Mouse (Mus musculus): ENCODE measurements around the gene Snrpb2. TPM values are rescaled to one million over a fixed set of nuclear protein-coding genes. Genes with fewer than 3 reads are reported as not detected.

Snrpb2 gene
- polyA plus RNA-seq (2014; fragmentation: Nextera tagmentation; extraction: Ambion mirVana), result 128 and 132 TPM in 2 replicates

DNA sequence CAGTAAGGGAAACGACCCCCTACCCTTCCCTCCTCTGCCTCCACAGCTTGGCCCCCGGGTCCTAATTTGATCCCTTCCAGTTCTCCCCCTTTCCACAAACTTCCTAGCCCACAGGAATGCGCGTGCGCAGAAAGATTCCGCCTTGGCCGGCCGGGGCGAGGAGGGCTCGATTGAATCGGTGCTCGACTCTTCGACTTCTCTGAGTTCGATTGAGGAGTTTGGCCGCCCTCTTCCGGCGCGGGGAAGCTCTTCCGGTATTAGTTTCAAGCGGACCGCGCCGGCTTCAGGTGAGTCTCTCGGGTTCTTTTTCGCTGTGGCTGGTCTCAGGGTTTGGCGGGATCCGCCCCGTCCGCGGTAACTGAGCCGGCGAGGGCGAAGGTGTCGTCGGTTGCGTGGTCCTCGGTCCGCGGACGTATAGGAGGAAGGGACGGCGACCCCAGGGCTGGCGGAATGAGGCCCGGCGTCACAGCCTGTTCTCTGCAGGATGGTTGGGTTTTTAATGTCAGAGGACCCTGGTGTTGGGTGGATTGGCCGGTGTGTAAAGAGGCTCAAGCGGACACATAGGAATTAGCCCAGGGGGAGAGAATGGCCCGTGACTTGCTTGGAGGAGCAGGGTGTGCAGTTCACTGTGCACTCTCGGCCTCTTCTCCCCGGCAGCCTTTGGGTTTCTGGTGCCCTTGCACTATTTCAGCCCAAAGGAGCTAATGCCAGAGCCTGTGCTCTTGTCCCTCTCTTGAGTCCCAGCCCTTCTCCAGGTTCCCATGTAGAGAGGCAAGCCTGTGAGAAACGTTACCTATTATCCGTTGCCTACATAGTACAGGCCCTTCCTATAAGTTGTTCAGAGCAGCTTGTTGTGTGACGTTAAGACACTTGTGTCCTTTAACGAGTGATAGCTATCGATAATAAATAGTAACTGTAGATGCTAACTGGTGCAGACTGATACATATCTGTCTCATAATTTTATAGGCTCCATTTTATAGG, at the start of gene Snrpb2:
Snrpb2 (plus strand) TSS at position 228 of the 981 bp plus-strand sequence.
- H3K27ac ChIP-seq (ENCODE audit: low read depth, low read length), result no peak within 1 kb of the TSS
- 1% methylated on average over 52 of the region's 55 CpGs for WGBS
- peak within 1 kb of the TSS; percentile 84 for H3K4me3 ChIP-seq (ENCODE audit: low read depth, low read length)

DNA sequence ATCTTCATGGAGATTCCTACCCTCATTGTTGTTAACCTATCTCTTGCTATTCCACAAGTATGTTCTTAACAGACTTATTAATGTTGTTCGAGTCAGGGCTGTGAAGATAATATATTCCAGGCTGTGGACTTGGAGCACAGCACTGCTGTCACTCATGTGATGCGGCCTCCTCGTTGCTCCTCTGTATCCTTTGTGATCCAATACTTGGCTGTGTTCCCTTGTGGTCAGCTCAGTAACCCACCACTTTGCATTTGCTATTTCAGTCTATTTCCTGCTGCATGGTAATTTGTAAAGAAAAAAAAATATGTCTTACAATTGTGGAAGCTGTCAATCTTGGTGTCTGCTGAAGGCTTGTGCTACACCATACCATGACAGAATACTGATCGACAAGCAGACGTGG, 49.8 kb upstream of the Snrpb2 start:
- H3K9ac ChIP-seq (ENCODE audit: low read length), result no peak overlapping the region
- ATAC-seq (ENCODE audit: insufficient read depth, low FRiP score, low TSS enrichment), result no peak
- DNase-seq (ENCODE audit: low spot score), result no peak
- H3K4me3 ChIP-seq (ENCODE audit: low read depth, low read length), result no peak overlapping the region
- no peaks in the 10 kb centered on the region for H3K27me3 ChIP-seq (ENCODE audit: control insufficient read depth, insufficient read depth, low read length)
- H3K27ac ChIP-seq (ENCODE audit: low read depth, low read length), result no peak overlapping the region
- no peaks in the 10 kb centered on the region for H3K4me1 ChIP-seq (ENCODE audit: control insufficient read depth, insufficient read depth, low read length)
- no peaks in the 10 kb centered on the region for H3K36me3 ChIP-seq (ENCODE audit: control insufficient read depth, insufficient read depth, low read length)
- no peak overlapping the region for H3K4me2 ChIP-seq (ENCODE audit: low read depth)
- no peaks in the 10 kb centered on the region for H3K9me3 ChIP-seq (ENCODE audit: control insufficient read depth, low read length)
- 89% methylated on average over 5 of the region's 5 CpGs for WGBS

More for the DNA sequence above, at the start of gene Snrpb2:
- H3K36me3 ChIP-seq (ENCODE audit: control insufficient read depth, insufficient read depth, low read length), result no peaks in the 10 kb centered on the region; the same call in 1 of the 2 replicates
- ATAC-seq (ENCODE audit: insufficient read depth, low FRiP score, low TSS enrichment) (peak; percentile 86), DNase-seq (ENCODE audit: low spot score) (peak; percentile 93)
- peak within 1 kb of the TSS; percentile 68 for H3K4me2 ChIP-seq (ENCODE audit: low read depth)
- H3K9ac ChIP-seq (ENCODE audit: low read length), result peak within 1 kb of the TSS; percentile 84
- H3K9me3 ChIP-seq (ENCODE audit: control insufficient read depth, low read length), result no peaks in the 10 kb centered on the region
- 0 out of 2 replicates have a peak, but pooled peaks cover 4% of the 10 kb centered on the region for H3K4me1 ChIP-seq (ENCODE audit: control insufficient read depth, insufficient read depth, low read length)
- no peaks in the 10 kb centered on the region for H3K27me3 ChIP-seq (ENCODE audit: control insufficient read depth, insufficient read depth, low read length)

DNA sequence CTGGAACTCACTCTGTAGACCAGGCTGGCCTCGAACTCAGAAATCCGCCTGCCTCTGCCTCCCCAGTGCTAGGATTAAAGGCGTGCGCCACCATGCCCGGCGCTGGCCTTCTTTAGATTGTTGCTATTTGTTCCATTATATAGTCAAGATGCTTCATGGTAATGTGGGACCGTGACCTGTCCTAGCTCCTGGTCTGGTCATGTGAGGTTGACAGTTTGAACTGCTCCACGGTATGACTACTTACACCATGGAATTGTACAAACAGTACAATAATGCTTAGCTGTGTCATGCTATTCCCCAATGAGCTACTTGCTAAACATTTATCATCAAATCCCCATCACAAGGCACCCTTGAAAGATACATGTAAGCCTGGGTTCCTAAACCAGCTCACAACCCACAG, 44.8 kb upstream of the Snrpb2 start:
- DNase-seq (ENCODE audit: low spot score) (no peak), ATAC-seq (ENCODE audit: insufficient read depth, low FRiP score, low TSS enrichment) (peak; percentile 33; the same call in 1 of the 2 replicates)
- H3K9me3 ChIP-seq (ENCODE audit: control insufficient read depth, low read length), result no peaks in the 10 kb centered on the region
- H3K4me3 ChIP-seq (ENCODE audit: low read depth, low read length), result no peak overlapping the region
- no peak overlapping the region for H3K9ac ChIP-seq (ENCODE audit: low read length)
- H3K36me3 ChIP-seq (ENCODE audit: control insufficient read depth, insufficient read depth, low read length), result no peaks in the 10 kb centered on the region
- 91% methylated on average over 8 of the region's 8 CpGs for WGBS
- peaks cover 11% of the 10 kb centered on the region for H3K4me1 ChIP-seq (ENCODE audit: control insufficient read depth, insufficient read depth, low read length)
- no peak overlapping the region; the same call in 1 of the 2 replicates for H3K27ac ChIP-seq (ENCODE audit: low read depth, low read length)
- H3K4me2 ChIP-seq (ENCODE audit: low read depth), result no peak overlapping the region
- no peaks in the 10 kb centered on the region for H3K27me3 ChIP-seq (ENCODE audit: control insufficient read depth, insufficient read depth, low read length)

DNA sequence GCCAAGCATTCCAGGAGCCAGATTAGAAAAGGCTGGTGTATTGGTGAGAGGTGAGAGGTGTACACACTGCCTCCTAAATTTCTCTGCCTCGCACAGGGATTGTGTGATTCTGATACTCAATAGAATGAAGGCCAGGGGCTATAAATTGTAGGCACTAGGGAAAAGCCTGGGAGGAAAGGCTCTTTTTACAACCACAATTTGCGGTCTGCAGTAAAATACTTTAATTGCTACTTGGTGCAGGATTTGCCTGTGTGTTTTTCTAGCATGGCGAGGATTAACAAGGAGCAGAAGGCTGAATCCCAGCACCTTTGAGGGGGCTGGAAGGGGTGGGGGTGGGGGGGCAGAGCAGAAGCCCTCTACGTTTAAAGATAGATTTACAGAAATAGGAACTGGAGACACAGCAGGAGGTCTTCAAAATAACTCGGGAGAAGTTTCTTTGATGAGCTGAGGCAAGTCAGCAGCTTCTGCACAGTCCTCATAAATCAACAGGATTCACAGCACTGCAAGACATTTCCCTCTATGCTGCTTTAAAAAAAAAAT, 44.2 kb upstream of the Snrpb2 start:
- H3K27ac ChIP-seq (ENCODE audit: low read depth, low read length), result no peak overlapping the region; the same call in 1 of the 2 replicates
- 8% methylated on average over 5 of the region's 5 CpGs for WGBS
- DNase-seq (ENCODE audit: low spot score), result no peak
- H3K4me1 ChIP-seq (ENCODE audit: control insufficient read depth, insufficient read depth, low read length), result peaks cover 11% of the 10 kb centered on the region
- no peaks in the 10 kb centered on the region for H3K27me3 ChIP-seq (ENCODE audit: control insufficient read depth, insufficient read depth, low read length)
- H3K4me2 ChIP-seq (ENCODE audit: low read depth), result no peak overlapping the region
- H3K9ac ChIP-seq (ENCODE audit: low read length), result no peak overlapping the region
- H3K9me3 ChIP-seq (ENCODE audit: control insufficient read depth, low read length), result no peaks in the 10 kb centered on the region
- H3K36me3 ChIP-seq (ENCODE audit: control insufficient read depth, insufficient read depth, low read length), result no peaks in the 10 kb centered on the region
- H3K4me3 ChIP-seq (ENCODE audit: low read depth, low read length), result no peak overlapping the region
- peak; percentile 49 for ATAC-seq (ENCODE audit: insufficient read depth, low FRiP score, low TSS enrichment)

DNA sequence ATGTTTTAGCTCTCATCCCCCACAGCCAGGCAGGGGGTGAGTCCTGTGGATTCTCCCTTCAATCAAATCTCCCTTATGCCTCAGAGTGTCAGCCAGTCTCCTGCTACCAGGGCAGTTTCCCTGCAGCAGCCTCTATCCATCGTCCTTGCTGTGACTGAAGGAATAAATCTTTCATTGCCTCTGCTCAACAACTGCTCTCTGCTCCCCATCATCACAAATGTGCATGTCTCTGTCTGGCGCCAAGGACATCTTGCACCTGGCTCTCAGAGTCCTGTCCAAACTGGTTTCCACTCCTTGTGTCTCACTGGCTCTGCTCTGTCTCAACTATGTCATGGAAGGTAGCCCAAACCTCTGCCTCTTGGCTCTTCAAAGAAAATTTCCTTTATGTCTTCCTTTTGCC, 43.1 kb upstream of the Snrpb2 start:
- ATAC-seq (ENCODE audit: insufficient read depth, low FRiP score, low TSS enrichment), result no peak; the same call in 1 of the 2 replicates
- no peak overlapping the region for H3K4me2 ChIP-seq (ENCODE audit: low read depth)
- no peak overlapping the region for H3K9ac ChIP-seq (ENCODE audit: low read length)
- H3K4me1 ChIP-seq (ENCODE audit: control insufficient read depth, insufficient read depth, low read length), result peaks cover 11% of the 10 kb centered on the region
- WGBS, result 22% methylated on average over 2 of the region's 2 CpGs
- H3K27me3 ChIP-seq (ENCODE audit: control insufficient read depth, insufficient read depth, low read length), result no peaks in the 10 kb centered on the region
- H3K4me3 ChIP-seq (ENCODE audit: low read depth, low read length), result no peak overlapping the region
- no peaks in the 10 kb centered on the region for H3K9me3 ChIP-seq (ENCODE audit: control insufficient read depth, low read length)
- H3K27ac ChIP-seq (ENCODE audit: low read depth, low read length), result no peak overlapping the region
- no peaks in the 10 kb centered on the region for H3K36me3 ChIP-seq (ENCODE audit: control insufficient read depth, insufficient read depth, low read length)
- DNase-seq (ENCODE audit: low spot score), result peak; percentile 14

DNA sequence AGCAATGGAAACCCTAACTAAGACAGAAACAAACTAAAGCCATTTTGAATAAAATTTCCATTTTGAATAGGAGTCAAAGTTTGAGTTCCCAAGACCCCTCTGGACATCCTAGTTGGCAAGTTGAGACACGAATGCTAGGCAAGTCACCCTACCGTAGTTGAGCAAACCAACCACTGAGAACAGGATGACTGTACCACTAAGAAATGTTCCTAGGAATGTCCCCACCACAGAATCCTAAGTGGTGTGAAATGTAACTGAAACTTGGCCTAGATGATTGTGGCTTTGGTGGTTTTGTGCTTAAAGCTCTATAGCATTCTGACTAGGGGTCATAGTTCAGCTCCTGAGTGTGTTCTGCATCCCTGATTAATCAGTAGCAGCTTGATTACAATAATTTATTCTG, 39.5 kb upstream of the Snrpb2 start:
- WGBS, result 93% methylated on average over 2 of the region's 2 CpGs
- H3K27me3 ChIP-seq (ENCODE audit: control insufficient read depth, insufficient read depth, low read length), result no peaks in the 10 kb centered on the region
- no peak overlapping the region for H3K27ac ChIP-seq (ENCODE audit: low read depth, low read length)
- H3K4me1 ChIP-seq (ENCODE audit: control insufficient read depth, insufficient read depth, low read length), result peaks cover 11% of the 10 kb centered on the region
- H3K9me3 ChIP-seq (ENCODE audit: control insufficient read depth, low read length), result no peaks in the 10 kb centered on the region
- no peak for DNase-seq (ENCODE audit: low spot score)
- ATAC-seq (ENCODE audit: insufficient read depth, low FRiP score, low TSS enrichment), result no peak
- no peaks in the 10 kb centered on the region for H3K36me3 ChIP-seq (ENCODE audit: control insufficient read depth, insufficient read depth, low read length)
- no peak overlapping the region for H3K4me2 ChIP-seq (ENCODE audit: low read depth)
- H3K4me3 ChIP-seq (ENCODE audit: low read depth, low read length), result no peak overlapping the region
- no peak overlapping the region for H3K9ac ChIP-seq (ENCODE audit: low read length)

DNA sequence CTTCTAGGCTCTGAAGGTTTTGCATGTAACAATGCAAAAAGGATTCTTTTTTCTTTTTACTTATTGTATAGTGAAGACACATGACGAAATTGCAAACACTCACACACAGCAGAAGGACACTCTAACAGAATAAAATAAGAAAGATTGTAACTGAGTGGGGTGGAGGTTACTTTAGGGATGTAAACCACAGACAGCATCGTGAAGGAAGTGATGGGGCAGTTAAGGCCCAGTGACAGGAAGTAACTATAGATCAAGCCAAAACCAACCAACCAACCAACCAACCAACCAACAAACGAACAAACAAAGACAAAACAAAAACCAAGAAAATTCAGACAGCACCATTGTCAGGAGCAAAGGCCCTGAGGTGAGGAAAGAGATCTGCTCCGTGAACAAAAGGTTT, 38.6 kb upstream of the Snrpb2 start:
- no peak overlapping the region for H3K9ac ChIP-seq (ENCODE audit: low read length)
- no peak overlapping the region for H3K27ac ChIP-seq (ENCODE audit: low read depth, low read length)
- H3K4me2 ChIP-seq (ENCODE audit: low read depth), result no peak overlapping the region
- DNase-seq (ENCODE audit: low spot score) (no peak), ATAC-seq (ENCODE audit: insufficient read depth, low FRiP score, low TSS enrichment) (no peak)
- no peaks in the 10 kb centered on the region for H3K36me3 ChIP-seq (ENCODE audit: control insufficient read depth, insufficient read depth, low read length)
- no peak overlapping the region for H3K4me3 ChIP-seq (ENCODE audit: low read depth, low read length)
- H3K9me3 ChIP-seq (ENCODE audit: control insufficient read depth, low read length), result no peaks in the 10 kb centered on the region
- H3K4me1 ChIP-seq (ENCODE audit: control insufficient read depth, insufficient read depth, low read length), result peaks cover 7% of the 10 kb centered on the region; the same call in 1 of the 2 replicates
- 87% methylated on average over 4 of the region's 4 CpGs for WGBS
- no peaks in the 10 kb centered on the region for H3K27me3 ChIP-seq (ENCODE audit: control insufficient read depth, insufficient read depth, low read length)

DNA sequence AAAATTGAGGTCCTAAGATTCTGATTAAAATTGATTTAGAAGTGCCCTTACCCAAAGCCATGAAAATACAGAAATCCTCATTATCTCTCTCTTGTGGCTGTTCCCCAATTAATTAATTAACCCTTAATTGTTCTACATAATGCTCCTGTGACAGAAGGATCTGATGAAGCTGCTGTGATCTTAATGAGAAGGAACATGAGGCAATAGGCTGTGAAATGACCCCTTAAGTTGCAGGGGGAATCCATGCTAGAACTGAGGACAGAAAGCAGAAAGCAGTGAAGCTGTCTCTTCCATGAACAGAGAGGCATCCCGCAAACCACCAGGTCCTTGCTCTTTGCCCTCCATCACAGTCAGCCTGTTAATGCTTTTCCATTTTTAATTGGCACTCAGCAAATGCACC, 31.6 kb upstream of the Snrpb2 start:
- Histone ChIP-seq H3K9me3 (ENCODE audit: control insufficient read depth, low read length) (no peaks in the 10 kb centered on the region), H3K9ac (ENCODE audit: low read length) (no peak overlapping the region), H3K4me1 (ENCODE audit: control insufficient read depth, insufficient read depth, low read length) (no peaks in the 10 kb centered on the region), H3K4me3 (ENCODE audit: low read depth, low read length) (no peak overlapping the region), H3K27me3 (ENCODE audit: control insufficient read depth, insufficient read depth, low read length) (no peaks in the 10 kb centered on the region), H3K4me2 (ENCODE audit: low read depth) (no peak overlapping the region), H3K27ac (ENCODE audit: low read depth, low read length) (no peak overlapping the region), H3K36me3 (ENCODE audit: control insufficient read depth, insufficient read depth, low read length) (no peaks in the 10 kb centered on the region)
- 78% methylated on average over 1 of the region's 1 CpGs for WGBS
- DNase-seq (ENCODE audit: low spot score) (no peak), ATAC-seq (ENCODE audit: insufficient read depth, low FRiP score, low TSS enrichment) (no peak)
